Mouse (Mus musculus) embryonic fibroblast, embryonic 13.5 days (primary cell): ENCODE results near the gene Smtn. TPM values are rescaled to one million over a fixed set of nuclear protein-coding genes. Genes with fewer than 3 reads are reported as not detected.
A peak's percentile ranks its signal among the peaks of the same experiment; 100 is the strongest.

ENCODE experiments used
- H3K27ac ChIP-seq: 2 replicates; pipeline ENCODE4 v1.5.1; 2012; ENCODE audit warnings: low read length, control low read depth, inconsistent platforms; ENCODE audit not compliant: insufficient read depth
- H3K4me1 ChIP-seq: 2 replicates; pipeline ENCODE4 v1.6.1; 2011; ENCODE audit warnings: low read length; ENCODE audit not compliant: control insufficient read depth, insufficient read depth
- H3K4me3 ChIP-seq: 2 replicates; pipeline ENCODE4 v1.5.1; 2011; ENCODE audit warnings: mild to moderate bottlenecking, control low read depth, low read length; ENCODE audit not compliant: insufficient read depth
- CTCF ChIP-seq: IDR thresholded peaks from 2 replicates; pipeline ENCODE4 v1.5.1; 2011; ENCODE audit warnings: mild to moderate bottlenecking, control low read depth, low read length, moderate library complexity, borderline replicate concordance; ENCODE audit not compliant: insufficient read depth
- POLR2A ChIP-seq: IDR thresholded peaks from 2 replicates; pipeline ENCODE4 v1.6.1; 2011; ENCODE audit warnings: low read depth, mild to moderate bottlenecking, control low read depth, low read length, moderate library complexity
- polyA plus RNA-seq: library from polyadenylated mRNA; stranded (reverse); fragments of >200 nt; gene quantifications from 2 replicates; pipeline ENCODE4 v1.2.4, GENCODE M21; 2011; ENCODE audit warnings: low read depth; ENCODE audit not compliant: missing spikeins, insufficient read length

Smtn gene
- polyA plus RNA-seq, 1 experiment, result 79.0 TPM

DNA sequence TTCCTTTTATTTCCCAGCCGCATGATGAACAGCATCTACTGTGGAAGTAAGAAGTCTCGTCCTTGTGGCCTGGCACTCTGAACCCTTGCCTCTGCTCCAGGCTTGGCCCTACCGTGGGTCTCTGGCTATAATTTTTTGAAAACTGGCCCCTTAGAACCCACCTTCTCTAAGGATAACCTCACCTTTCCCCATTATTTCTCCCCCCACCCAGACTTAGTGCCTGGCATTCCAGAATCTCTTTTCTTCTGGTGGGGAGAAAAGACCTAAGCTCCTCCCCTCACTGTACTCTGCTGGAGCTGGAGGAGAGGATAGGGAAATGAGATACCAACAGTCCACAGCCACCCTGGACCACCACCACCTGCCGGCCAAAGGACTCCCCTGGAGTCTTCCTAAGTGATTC, 25.2 kb downstream of the Smtn start:
- peaks cover 6% of the 10 kb centered on the region for H3K4me1 ChIP-seq
- TF ChIP-seq CTCF (no peak), POLR2A (no peak)
- H3K4me3 ChIP-seq, result peak overlapping the region; percentile 65
- H3K27ac ChIP-seq, result peak overlapping the region; percentile 41

- H3K4me3 ChIP-seq, result peak within 1 kb of the TSS; percentile 65
- TF ChIP-seq POLR2A (peak; percentile 99), CTCF (peak; percentile 95)
- H3K27ac ChIP-seq, result peak within 1 kb of the TSS; percentile 44
- peaks cover 6% of the 10 kb centered on the region for H3K4me1 ChIP-seq
Measured at GRCm38 (mm10) chr11:3514529-3515054, 25.8 kb downstream of the Smtn start, which contains the start of gene Selenom. Gene Selenom (plus strand): TSS chr11:3514684.

GRCm38 (mm10) chr11:3513291-3513690, 27.1 kb downstream of the Smtn start:
- no peak overlapping the region for H3K4me3 ChIP-seq
- peaks cover 6% of the 10 kb centered on the region for H3K4me1 ChIP-seq
- TF ChIP-seq POLR2A, result no peak
- no peak for TF ChIP-seq CTCF
- no peak overlapping the region for H3K27ac ChIP-seq

GRCm38 (mm10) chr11:3510321-3510720, 30.1 kb downstream of the Smtn start:
- Histone ChIP-seq H3K4me3 (no peak overlapping the region), H3K27ac (no peak overlapping the region), H3K4me1 (peaks cover 2% of the 10 kb centered on the region)
- TF ChIP-seq POLR2A (no peak), CTCF (no peak)

GRCm38 (mm10) chr11:3509181-3510085, 31.0 kb downstream of the Smtn start:
- TF ChIP-seq POLR2A (no peak), CTCF (no peak)
- H3K4me1 ChIP-seq, result peaks cover 2% of the 10 kb centered on the region
- no peak overlapping the region for H3K4me3 ChIP-seq
- H3K27ac ChIP-seq, result no peak overlapping the region

DNA sequence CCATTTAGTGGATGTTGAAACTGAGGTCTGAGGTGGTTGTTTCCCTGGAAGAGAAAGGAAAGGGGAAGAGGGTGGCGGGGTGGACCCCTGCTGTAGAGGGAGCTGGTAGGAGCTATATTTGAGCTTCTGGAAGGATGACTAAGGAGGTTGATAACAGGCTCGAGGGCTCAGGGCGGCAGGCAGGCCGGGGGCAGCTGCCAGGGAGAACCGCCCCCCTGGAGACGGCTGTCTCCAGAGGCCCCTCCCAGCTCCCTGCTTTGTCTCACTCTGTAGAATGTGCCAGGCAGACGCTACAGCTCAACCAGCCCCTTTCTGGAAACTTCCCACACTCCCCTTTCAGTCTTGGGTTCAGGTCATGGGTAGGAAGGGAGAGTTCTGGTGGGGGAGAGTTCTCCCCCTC, 32.2 kb downstream of the Smtn start:
- TF ChIP-seq CTCF (no peak), POLR2A (no peak)
- Histone ChIP-seq H3K4me3 (no peak overlapping the region), H3K27ac (no peak overlapping the region), H3K4me1 (no peaks in the 10 kb centered on the region)

DNA sequence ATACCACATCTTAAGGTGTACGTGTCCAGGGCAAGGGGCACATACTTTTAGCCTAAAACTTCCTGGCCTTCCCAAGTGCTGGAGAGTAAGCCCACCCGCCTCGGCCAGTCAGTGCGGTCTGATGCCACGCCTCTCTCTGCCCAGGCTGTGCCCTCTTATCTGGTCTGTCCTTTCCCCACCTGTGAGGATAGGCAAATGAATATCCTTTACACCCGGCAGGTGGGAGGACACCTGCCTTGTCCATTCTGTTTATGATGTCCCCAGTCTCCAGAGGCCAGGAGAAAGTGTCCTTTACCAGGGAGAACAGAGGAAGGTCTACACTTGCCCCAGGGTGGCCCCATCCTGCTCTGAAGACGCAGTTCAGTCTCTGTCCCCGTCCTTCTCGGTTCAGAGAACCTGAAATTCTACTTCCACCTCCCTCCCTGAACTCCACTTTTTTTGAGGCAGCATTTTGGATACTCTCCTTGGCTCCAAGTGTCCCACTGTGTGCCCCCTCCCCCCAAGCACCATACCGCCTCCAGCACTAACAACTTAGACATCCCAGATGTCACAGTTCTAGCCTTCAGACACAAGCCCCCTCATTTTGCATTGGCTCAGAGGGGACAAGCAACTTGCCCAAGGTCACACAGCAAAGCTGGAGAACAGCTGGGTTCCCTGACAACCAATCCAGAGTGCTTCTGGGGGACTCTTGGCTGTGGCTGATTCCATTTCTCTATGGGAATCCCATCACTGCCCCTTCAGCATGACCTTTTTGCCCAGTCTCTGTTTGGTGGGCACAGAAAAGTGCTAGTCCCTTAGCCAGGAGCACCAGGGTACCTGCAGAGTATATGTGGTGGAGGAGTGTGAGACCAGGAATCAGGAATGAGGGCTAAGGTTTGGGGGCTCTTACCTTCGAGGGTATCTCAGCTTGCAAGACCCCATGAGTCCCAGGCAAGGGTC, 36.4 kb downstream of the Smtn start:
- H3K27ac ChIP-seq, result no peak overlapping the region
- TF ChIP-seq CTCF (no peak), POLR2A (no peak)
- no peak overlapping the region for H3K4me3 ChIP-seq
- no peaks in the 10 kb centered on the region for H3K4me1 ChIP-seq

DNA sequence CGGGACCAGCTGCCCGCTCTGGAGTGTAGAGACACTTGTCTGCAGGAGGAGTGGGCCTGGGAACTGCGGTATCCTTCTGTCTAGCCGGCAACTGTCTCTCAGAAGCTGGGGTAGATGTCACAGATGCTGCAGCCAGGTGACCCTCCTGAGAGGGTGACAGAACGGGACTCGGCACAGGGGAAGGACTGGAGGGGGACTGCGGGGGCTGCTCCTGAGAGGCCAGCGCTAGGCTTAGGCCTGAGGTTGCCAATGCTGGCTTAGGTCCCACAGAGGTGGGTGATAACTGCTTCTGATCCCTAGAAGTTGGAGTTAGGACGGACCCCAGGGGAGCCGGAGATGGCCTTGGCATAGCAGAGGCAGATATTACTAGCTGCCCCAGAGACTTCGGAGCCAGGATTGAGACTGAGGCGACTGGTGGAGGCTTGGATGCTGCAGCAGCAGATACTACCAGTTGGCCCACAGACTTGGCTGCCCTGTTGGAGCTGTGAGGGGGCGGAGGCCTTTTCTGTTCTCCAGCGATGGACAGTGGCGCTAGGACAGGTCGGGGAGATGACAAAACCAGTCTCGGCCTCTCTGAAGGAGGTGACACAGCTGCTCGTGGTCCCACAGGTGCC, 37.8 kb downstream of the Smtn start:
- Histone ChIP-seq H3K4me1 (no peaks in the 10 kb centered on the region), H3K4me3 (no peak overlapping the region), H3K27ac (no peak overlapping the region)
- no peak for TF ChIP-seq CTCF
- TF ChIP-seq POLR2A, result no peak

DNA sequence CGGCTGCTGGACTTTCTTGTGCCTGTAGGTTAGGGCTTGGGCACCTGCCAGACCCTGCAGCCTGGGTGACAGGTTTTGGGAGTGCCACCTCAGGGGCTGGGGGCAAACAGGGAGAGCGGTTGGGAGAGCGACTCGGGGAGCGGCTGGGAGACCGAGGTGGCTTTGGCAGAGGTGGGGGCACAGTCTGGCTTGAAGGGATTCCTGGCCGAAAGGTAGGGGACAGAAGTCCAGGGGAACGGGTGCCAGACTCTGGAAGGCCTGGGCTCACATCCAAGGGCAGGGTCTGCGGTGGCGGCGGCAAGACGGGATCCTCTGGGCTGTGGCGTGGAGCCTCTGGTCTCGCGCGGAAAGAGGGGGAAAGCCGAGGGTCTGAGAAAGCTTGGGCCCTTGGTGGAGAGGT, 38.4 kb downstream of the Smtn start:
- Histone ChIP-seq H3K27ac (no peak overlapping the region), H3K4me3 (no peak overlapping the region), H3K4me1 (no peaks in the 10 kb centered on the region)
- no peak for TF ChIP-seq CTCF
- TF ChIP-seq POLR2A, result no peak
